Mouse (Mus musculus) adrenal gland, postnatal 36 days (tissue): Measurements from ENCODE around the gene Gm13288. TPM values are rescaled to one million over a fixed set of nuclear protein-coding genes. Genes with fewer than 3 reads are reported as not detected.
"Not testable (repeated sequence)": the region's sequence is repeated elsewhere in the genome, so short reads cannot be mapped to it uniquely, and the experiment has no call there.

ENCODE experiments used
- DNase-seq, 2 experiments: peaks; one replicate each; pipeline ENCODE4 v3.0.0; 2021; ENCODE audit warnings: mixed read lengths in 1 of 2
- total RNA-seq, 2 experiments: library from RNA; stranded (reverse); gene quantifications; 2 replicates each; pipeline ENCODE4 v1.2.3; 2021

Gm13288 gene
- total RNA-seq, 2 experiments from 2014 or later: 0.10 TPM; not detected in 1

DNA sequence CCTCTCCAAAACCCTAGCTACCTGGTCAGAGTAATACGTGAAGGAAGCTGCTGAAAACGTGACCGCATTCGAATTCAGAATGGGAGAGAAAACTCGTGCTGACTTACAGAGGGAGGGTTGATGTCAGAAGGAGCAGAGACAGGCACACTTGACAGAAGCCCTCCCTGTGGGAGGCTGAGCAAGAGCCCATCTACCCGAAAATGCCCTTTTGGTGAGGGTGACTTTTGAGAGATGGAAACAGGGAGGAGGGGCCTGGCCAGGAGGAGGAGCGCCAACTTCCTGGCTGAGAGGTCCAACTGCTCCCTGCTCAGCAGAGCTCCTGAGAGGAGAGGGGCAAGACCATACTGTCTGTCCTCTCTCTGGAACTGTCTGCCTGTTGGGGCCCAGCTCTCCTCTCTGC is 6.0 kb upstream of the Gm13288 start, which contains the start of gene Gm13285:
Gm13285 (plus strand) TSS at position 301 of the 400 bp plus-strand sequence.
- not testable (repeated sequence) for DNase-seq

- DNase-seq: not testable (repeated sequence)
Observed at GRCm38 (mm10) chr4:88802954-88803353, 2.4 kb upstream of the Gm13288 start, which contains the start of gene Gm13287. TSS of gene Gm13287 (plus strand) at chr4:88803254.

DNA sequence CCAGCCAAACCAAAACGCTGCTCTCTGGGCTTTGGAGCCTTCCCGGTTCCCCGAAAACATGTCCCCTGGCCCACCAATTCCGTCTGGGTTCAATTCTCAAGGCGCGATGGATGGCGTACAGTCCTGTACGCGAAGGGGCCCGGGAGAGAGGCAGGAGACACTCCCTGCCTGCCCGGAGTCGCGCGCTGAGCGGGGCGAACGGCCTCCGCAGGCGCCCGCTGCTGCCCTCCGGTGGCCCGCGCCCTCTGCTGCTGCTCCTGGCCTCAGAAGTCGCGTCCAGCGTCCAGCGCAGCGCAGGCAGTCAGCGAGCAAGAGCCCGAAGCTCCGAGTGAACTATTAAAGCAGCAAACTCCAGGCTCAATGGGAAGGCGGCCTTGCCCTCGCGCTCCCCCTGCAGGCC is 430 bp downstream of the Gm13288 start:
- peak; percentile 49 to 57 for DNase-seq

DNA sequence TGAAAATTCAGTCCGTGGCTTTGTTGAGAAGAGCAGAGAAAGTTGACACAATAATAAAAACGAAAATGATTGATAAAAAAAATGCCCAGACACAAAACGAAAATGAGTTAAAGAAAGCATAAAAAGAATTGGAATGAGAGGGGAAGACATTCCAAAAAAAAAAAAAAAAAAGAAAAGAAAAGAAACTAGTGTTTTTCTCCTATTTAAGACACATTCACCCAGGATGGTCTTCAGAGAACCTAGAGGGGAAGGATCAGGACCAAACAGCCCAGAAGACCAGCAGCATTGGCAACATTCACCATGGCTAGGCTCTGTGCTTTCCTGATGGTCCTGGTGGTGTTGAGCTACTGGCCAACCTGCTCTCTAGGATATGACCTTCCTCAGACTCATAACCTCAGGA is 10.6 kb downstream of the Gm13288 start, which contains the start of gene Ifna7:
Ifna7 (plus strand) TSS at position 301 of the 400 bp plus-strand sequence.
- no peak for DNase-seq

DNA sequence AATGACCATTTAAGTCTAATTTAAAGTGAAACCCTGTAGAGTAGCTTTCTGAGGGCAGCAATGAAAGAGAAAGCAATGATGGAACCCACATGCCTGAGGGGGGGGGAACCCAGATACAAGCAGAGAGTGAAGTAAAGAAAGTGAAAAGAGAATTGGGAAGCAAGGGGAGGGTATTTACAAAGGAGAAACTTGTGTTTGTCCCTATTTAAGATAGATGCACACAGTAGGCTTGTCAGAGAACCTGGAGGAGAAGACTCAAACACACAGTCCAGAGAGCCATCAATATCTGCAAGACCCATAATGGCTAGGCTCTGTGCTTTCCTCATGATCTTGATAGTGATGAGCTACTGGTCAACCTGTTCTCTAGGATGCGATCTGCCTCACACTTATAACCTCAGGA is 14.3 kb downstream of the Gm13288 start, which contains the start of gene Ifna11:
Ifna11 (plus strand) TSS at position 301 of the 400 bp plus-strand sequence.
- no peak for DNase-seq

DNA sequence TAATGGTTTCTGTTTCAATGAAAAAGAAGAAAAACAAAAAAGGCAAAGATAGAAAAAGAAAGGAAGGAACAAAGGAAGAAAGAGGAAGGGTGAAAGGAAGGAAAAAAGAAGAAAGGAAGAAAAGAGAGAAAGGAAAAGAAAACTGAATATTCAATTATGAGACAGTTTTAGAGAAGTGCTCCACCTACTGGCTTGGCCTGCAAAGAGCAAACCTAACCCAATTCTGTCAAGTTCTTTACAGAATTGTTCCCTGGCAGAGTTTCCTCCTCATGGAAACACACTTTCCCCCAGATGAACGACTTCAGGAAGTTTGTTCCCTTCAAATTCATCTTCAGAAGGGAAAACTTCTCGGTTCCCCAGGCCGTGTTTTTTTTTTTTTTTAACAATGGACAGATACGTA is 17.7 kb downstream of the Gm13288 start:
- DNase-seq: peak in 1 of 2 experiments; percentile 9

- not testable (repeated sequence) for DNase-seq
Observed at GRCm38 (mm10) chr4:88827116-88827515, 21.8 kb downstream of the Gm13288 start, which contains the start of gene Ifna6. TSS of gene Ifna6 (plus strand) at chr4:88827416.

- DNase-seq: peak; percentile 3 to 37
Observed at GRCm38 (mm10) chr4:88830523-88830922, 25.2 kb downstream of the Gm13288 start.

DNA sequence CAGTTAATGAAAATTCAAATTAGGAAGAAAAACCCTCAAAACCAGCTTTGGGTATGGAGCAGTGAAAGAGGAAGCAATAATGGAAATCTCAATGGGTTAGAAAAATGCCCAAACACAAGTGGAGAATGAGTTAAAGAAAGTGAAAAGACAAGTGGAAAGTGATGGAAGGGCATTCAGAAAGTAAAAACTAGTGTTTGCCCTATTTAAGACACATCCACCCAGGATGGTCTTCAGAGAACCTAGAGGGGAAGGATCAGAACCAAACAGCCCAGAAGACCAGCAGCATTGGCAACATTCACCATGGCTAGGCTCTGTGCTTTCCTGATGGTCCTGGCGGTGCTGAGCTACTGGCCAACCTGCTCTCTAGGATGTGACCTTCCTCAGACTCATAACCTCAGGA is 29.9 kb downstream of the Gm13288 start, which contains the start of gene Ifna5:
Ifna5 (plus strand) TSS at position 301 of the 400 bp plus-strand sequence.
- DNase-seq: not testable (repeated sequence)

DNA sequence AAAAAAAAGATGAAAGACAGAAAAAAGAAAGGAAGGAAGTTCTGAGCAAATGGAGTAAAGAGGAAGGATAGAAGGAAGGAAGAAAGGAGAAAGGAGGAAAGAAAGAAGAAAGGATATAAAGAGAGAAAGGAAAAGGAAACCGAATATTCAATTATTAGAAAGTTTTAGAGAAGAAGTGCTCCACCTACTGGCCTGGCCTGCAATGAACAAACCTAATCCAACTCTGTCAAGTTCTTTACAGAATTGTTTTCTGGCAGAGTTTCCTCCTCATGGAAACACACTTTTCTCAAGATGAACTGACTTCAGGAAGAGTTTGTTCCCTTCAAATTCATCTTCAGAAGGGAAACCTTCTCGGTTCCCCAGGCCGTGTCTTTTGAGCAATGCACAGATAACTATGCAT is 33.5 kb downstream of the Gm13288 start:
- peak in 1 of 2 experiments; percentile 5 for DNase-seq

DNA sequence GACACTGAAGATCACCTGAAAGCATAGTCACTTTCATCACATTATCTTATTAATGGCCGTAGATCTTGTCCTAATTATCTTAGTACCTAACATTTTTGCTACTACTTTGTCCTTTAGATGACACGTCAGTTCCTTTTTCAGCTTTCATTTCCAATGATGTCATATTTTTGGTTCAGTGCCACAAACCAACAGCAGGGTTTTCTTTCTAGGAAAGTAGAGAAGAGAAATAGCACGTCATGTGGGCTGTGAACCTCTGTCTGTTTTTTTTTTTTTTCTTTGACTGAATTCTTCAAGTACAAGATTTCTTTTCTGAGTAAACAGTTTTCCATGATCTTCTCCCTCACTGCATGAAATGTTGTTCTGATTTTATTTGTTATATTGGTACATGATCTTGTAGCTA is 34.7 kb downstream of the Gm13288 start:
- no peak for DNase-seq

DNA sequence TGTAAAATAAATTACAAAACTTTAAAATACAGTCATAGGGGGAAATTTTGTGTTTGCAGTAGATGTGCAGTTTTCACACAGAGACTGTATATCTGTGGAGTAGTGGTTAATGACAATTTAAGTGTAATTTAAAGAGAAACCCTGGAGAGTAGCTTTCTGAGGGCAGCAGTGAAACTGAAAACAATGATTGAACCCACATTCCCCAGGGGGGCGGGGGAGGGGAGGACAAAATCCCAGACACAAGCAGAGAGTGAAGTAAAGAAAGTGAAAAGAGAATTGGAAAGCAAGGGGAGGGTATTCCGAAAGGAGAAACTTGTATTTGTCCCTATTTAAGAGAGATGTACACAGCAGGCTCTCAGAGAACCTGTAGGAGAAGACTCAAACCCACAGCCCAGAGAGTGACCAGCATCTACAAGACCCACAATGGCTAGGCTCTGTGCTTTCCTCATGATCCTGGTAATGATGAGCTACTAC is 36.1 kb downstream of the Gm13288 start, which contains the start of gene Ifna4:
Ifna4 (plus strand) TSS at position 424 of the 474 bp plus-strand sequence.
- DNase-seq: no peak

DNA sequence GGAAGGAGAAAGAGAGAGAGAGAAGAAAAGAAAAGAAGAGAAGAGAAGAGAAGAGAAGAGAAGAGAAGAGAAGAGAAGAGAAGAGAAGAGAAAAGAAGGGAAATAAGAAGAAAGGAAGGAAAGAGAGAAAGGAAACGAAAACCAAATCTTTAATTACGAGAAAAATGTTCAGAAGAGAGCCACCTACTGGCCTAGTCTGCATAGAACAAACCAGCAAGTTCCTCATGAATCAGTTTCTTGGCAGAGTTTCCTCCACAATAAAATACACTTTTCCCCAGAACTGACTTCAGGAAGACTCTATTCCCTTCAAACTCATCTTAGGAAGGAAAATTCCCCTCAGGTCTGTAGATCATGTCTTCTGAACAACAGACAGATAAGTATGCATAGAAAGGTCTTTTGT is 40.0 kb downstream of the Gm13288 start:
- no peak for DNase-seq

DNA sequence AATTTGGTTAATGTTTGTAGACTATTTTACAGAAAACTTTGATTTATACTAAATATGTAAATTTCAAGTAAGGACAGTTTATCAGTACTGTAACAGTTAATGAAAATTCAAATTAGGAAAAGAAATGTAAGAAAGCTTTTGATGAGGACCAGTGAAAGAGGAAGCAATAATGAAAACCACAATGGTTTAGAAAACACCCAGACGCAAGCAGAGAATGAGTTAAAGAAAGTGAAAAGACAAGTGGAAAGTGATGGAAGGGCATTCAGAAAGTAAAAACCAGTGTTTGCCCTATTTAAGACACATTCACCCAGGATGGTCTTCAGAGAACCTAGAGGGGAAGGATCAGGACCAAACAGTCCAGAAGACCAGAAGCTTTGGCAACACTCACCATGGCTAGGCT is 44.4 kb downstream of the Gm13288 start, which contains the start of gene Ifna1:
Ifna1 (plus strand) TSS at position 390 of the 400 bp plus-strand sequence.
- no peak for DNase-seq

DNA sequence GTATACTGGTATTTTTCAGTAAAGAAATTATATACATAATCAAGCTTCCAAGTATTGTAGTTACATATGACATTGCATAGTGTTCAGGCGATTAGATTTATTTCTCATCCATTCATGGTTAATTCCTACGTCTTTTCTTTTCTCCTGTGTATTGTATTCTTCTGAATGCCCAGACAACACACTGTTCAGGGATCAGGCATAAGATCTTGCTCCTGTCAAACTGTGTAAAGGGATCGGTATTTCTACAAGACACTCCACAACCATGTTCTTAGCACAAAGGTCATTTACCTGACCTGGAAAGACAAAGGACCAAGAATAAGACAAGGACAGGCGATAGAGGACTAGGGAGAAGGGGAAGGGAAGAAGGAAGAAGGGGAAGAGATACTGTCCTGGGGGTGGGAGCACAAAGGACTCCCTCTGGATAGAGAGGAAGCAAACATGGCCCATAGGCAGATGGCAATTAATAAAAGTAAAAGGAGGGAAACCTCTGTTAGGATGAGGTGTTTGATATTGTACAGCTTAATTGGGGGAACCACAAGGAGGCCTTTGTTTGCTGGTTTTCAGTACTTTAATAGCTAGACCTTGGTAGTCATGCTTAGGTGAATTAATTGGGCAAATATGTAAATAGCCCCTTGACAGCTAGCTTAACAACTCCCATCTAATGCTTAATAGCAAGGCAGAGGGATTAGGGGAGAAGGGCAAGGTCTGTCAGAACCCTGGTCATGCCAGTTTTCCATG is 45.9 kb downstream of the Gm13288 start:
- no peak for DNase-seq

Other genes starting within 250 kb of the Gm13288 start
- not detected for gene Ifna15, start 247.3 kb upstream of the Gm13288 start, total RNA-seq
- gene Ifna14, start 233.7 kb upstream of the Gm13288 start, total RNA-seq: not detected
- not detected for gene Ifna9, start 213.1 kb upstream of the Gm13288 start, total RNA-seq
- gene Ifna12, start 202.2 kb upstream of the Gm13288 start, total RNA-seq: not detected
- gene C87499, start 171.1 kb upstream of the Gm13288 start, total RNA-seq: not detected
- gene Ifna13, start 161.1 kb upstream of the Gm13288 start, total RNA-seq: not detected
- gene Ifna16, start 128.6 kb upstream of the Gm13288 start, total RNA-seq: not detected
- gene Ifna2, start 121.6 kb upstream of the Gm13288 start, total RNA-seq: not detected
- gene Ifnab, start 114.2 kb upstream of the Gm13288 start, total RNA-seq: not detected
- gene Gm26566, start 83.7 kb upstream of the Gm13288 start, total RNA-seq: under 1 TPM; 0.36 to 0.60 TPM
- gene Klhl9, start 83.1 kb upstream of the Gm13288 start, total RNA-seq: 10 to 100 TPM; 82.5 to 89.7 TPM
- gene Gm13271, start 50.7 kb upstream of the Gm13288 start, total RNA-seq: not detected
- under 1 TPM in 1 of 2 experiments, not detected in 1; 0.20 TPM for gene Gm13283, start 45.4 kb upstream of the Gm13288 start, total RNA-seq
- gene Gm13290, start 31.7 kb upstream of the Gm13288 start, total RNA-seq: not detected
- gene Gm13289, start 28.6 kb upstream of the Gm13288 start, total RNA-seq: not detected
- not detected for gene Gm13272, start 25.7 kb upstream of the Gm13288 start, total RNA-seq
- gene Ifnz, start 23.4 kb upstream of the Gm13288 start, total RNA-seq: under 1 TPM in 1 of 2 experiments, not detected in 1; 0.20 TPM
- gene Gm13276, start 19.8 kb upstream of the Gm13288 start, total RNA-seq: not detected
- not detected for gene Gm13277, start 16.9 kb upstream of the Gm13288 start, total RNA-seq
- gene Gm13278, start 14.0 kb upstream of the Gm13288 start, total RNA-seq: not detected
- not detected for gene Gm13275, start 11.0 kb upstream of the Gm13288 start, total RNA-seq
- not detected for gene Gm13279, start 8.1 kb upstream of the Gm13288 start, total RNA-seq
- not detected for gene Gm13285, start 5.9 kb upstream of the Gm13288 start, total RNA-seq
- not detected for gene Gm13287, start 2.3 kb upstream of the Gm13288 start, total RNA-seq
- gene Ifna7, start 10.7 kb downstream of the Gm13288 start, total RNA-seq: not detected
- gene Ifna11, start 14.4 kb downstream of the Gm13288 start, total RNA-seq: not detected
- gene Ifna6, start 21.9 kb downstream of the Gm13288 start, total RNA-seq: not detected
- not detected for gene Ifna5, start 30.0 kb downstream of the Gm13288 start, total RNA-seq
- not detected for gene Ifna4, start 36.3 kb downstream of the Gm13288 start, total RNA-seq
- not detected for gene Ifna1, start 44.6 kb downstream of the Gm13288 start, total RNA-seq
- not detected for gene Ifne, start 74.7 kb downstream of the Gm13288 start, total RNA-seq